Mouse (Mus musculus) T-helper 17 cell (primary cell): ENCODE data around the gene Tex19.1.
"Not testable (repeated sequence)": the region's sequence is repeated elsewhere in the genome, so short reads cannot be mapped to it uniquely, and the experiment has no call there.

Experiments used
- in situ Hi-C, 2 experiments: fragments of 300-600 bp; cut with MboI, MseI; formaldehyde crosslinking; loops; 1 replicate in 1 of 2; 2 replicates in 1 of 2; pipeline ENCODE4 v1.15.1; 2025; ENCODE audit warnings: high pct_unique_total_duplicates in 2 of 2

The Tex19.1 gene

GRCm38 (mm10) chr11:121145865-121146264, at the start of gene Tex19.1:
TSS of gene Tex19.1 (plus strand) at chr11:121146143.
- in situ Hi-C loops = no loop called here

GRCm38 (mm10) chr11:121099762-121100161, 46.2 kb upstream of the Tex19.1 start:
- in situ Hi-C loops = no loop called here

- in situ Hi-C loops = no loop called here
These were observed 45.3 kb upstream of the Tex19.1 start for GRCm38 (mm10) chr11:121100692-121101091.

GRCm38 (mm10) chr11:121101124-121101805, 44.7 kb upstream of the Tex19.1 start:
- in situ Hi-C loops = no loop called here

- in situ Hi-C loops = not testable (repeated sequence)
These were observed 38.7 kb upstream of the Tex19.1 start for GRCm38 (mm10) chr11:121107242-121107641.

GRCm38 (mm10) chr11:121108061-121108460, 37.9 kb upstream of the Tex19.1 start:
- in situ Hi-C loops = no loop called here

GRCm38 (mm10) chr11:121109986-121110385, 36.0 kb upstream of the Tex19.1 start:
- in situ Hi-C loops = no loop called here

GRCm38 (mm10) chr11:121111051-121111450, 34.9 kb upstream of the Tex19.1 start:
- in situ Hi-C loops = no loop called here

- in situ Hi-C loops = no loop called here
These were observed 34.3 kb upstream of the Tex19.1 start for GRCm38 (mm10) chr11:121111601-121112000.

- in situ Hi-C loops = no loop called here
These were observed 33.7 kb upstream of the Tex19.1 start for GRCm38 (mm10) chr11:121112091-121112775.

GRCm38 (mm10) chr11:121118106-121118505, 27.8 kb upstream of the Tex19.1 start:
- in situ Hi-C loops = loop anchor here in 1 of 2 experiments (5.0 kb wide), 1 partner anchor 101 kb away; no protein-coding TSS in a partner anchor

- in situ Hi-C loops = loop anchor here in 1 of 2 experiments (5.0 kb wide), 1 partner anchor 101 kb away; no protein-coding TSS in a partner anchor
These were observed 27.4 kb upstream of the Tex19.1 start, which contains the start of gene Tex19.2 for GRCm38 (mm10) chr11:121118577-121118976. TSS of gene Tex19.2 (minus strand) at chr11:121118677.

- in situ Hi-C loops = no loop called here
These were observed 24.8 kb upstream of the Tex19.1 start for GRCm38 (mm10) chr11:121121151-121121550.

- in situ Hi-C loops = no loop called here
These were observed 23.8 kb upstream of the Tex19.1 start for GRCm38 (mm10) chr11:121122024-121122670.

- in situ Hi-C loops = no loop called here
These were observed 22.5 kb upstream of the Tex19.1 start for GRCm38 (mm10) chr11:121123438-121123837.

- in situ Hi-C loops = no loop called here
These were observed 20.3 kb upstream of the Tex19.1 start for GRCm38 (mm10) chr11:121125522-121126172.

GRCm38 (mm10) chr11:121126395-121126794, 19.5 kb upstream of the Tex19.1 start:
- in situ Hi-C loops = no loop called here

- in situ Hi-C loops = no loop called here
These were observed 18.5 kb upstream of the Tex19.1 start for GRCm38 (mm10) chr11:121127441-121127840.

GRCm38 (mm10) chr11:121129616-121130015, 16.3 kb upstream of the Tex19.1 start:
- in situ Hi-C loops = loop anchor here in 1 of 2 experiments (10.0 kb wide), 1 partner anchor 1605 kb away; no protein-coding TSS in a partner anchor

- in situ Hi-C loops = loop anchor here in 1 of 2 experiments (10.0 kb wide), 1 partner anchor 1610 kb away; no protein-coding TSS in a partner anchor
These were observed 11.3 kb upstream of the Tex19.1 start for GRCm38 (mm10) chr11:121134600-121134999.

- in situ Hi-C loops = loop anchor here in 1 of 2 experiments (10.0 kb wide), 1 partner anchor 1613 kb away; no protein-coding TSS in a partner anchor
These were observed 8.3 kb upstream of the Tex19.1 start for GRCm38 (mm10) chr11:121137682-121138081.
